In the genomic region with DNA sequence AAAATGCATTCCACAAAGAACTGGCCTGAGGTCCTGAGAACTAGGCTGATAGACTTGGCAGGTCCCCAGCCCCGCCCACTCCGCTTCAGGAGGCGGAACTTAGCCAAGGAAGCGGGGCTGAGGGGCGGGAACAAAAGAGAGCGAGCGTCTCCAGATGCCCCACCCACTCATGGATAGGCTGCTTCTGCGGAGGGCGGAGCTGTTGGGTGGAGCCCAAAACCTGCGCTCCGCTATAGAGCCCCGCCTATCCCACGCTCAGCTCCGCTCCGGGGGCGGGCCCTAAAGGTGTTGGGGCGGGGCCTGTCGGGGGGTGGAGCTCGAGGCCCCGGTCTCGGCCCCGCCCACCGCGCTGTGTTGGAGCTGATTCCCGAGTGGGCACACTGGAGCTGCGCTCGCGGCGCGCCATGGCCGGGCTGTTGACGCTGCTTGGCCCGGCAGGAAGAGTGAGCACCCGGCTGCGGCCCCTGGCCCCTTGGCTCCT, we compare ENCODE assay signal across 7 mouse cellular contexts. TPM values are rescaled to one million over a fixed set of nuclear protein-coding genes. Genes with fewer than 3 reads are reported as not detected.
DNase-seq lines count a peak whose midpoint lies in the region; ATAC-seq lines count a peak whose summit lies in the region.

A gene (plus strand): TSS at position 308 of the 481 bp plus-strand sequence.

- WGBS in intestine, embryonic 15.5 days, result under 1% methylated on average over 35 of the region's 35 CpGs
- under 1% methylated on average over 29 of the region's 35 CpGs for WGBS in midbrain, embryonic 10.5 days

- H3K4me1 ChIP-seq in intestine, embryonic 15.5 days (replicated peaks), result peaks cover 29% of the 10 kb centered on the region
- H3K4me1 ChIP-seq in midbrain, embryonic 10.5 days, result peaks cover 64% of the 10 kb centered on the region

- peak; percentile 99 for DNase-seq in adrenal gland, adult 2 months
- DNase-seq in embryo, embryonic 11.5 days (ENCODE audit: low read depth, low spot score), result peak; percentile 93
- peak; percentile 91 for DNase-seq in gastrocnemius, postnatal 36 days
- DNase-seq in left cerebral cortex, postnatal 25 days (ENCODE audit: low spot score in 2 of 2), result peak; percentile 92 to 97
- peak; percentile 97 for DNase-seq in midbrain, embryonic 10.5 days (ENCODE audit: low spot score)
- DNase-seq in right cerebral cortex, postnatal 4 days, result peak; percentile 88

- no peaks in the 10 kb centered on the region for H3K9me3 ChIP-seq in intestine, embryonic 15.5 days
- no peaks in the 10 kb centered on the region for H3K9me3 ChIP-seq in midbrain, embryonic 10.5 days (replicated peaks)

- peak within 1 kb of the TSS; percentile 96 for H3K4me2 ChIP-seq in intestine, embryonic 15.5 days (replicated peaks)

- peak within 1 kb of the TSS; percentile 66 for H3K9ac ChIP-seq in intestine, embryonic 15.5 days

- H3K27ac ChIP-seq in intestine, embryonic 15.5 days, result 0 out of 2 replicates have a peak within 1 kb of the TSS, but pooled peaks have one; percentile 40
- peak within 1 kb of the TSS; percentile 83 for H3K27ac ChIP-seq in midbrain, embryonic 10.5 days (replicated peaks)

- H3K27me3 ChIP-seq in intestine, embryonic 15.5 days (replicated peaks), result no peaks in the 10 kb centered on the region
- peaks cover 7% of the 10 kb centered on the region for H3K27me3 ChIP-seq in midbrain, embryonic 10.5 days (ENCODE audit: low read depth, poor library complexity, severe bottlenecking)

- no peaks in the 10 kb centered on the region for H3K36me3 ChIP-seq in intestine, embryonic 15.5 days
- H3K36me3 ChIP-seq in midbrain, embryonic 10.5 days, result no peaks in the 10 kb centered on the region

- H3K4me3 ChIP-seq in intestine, embryonic 15.5 days (replicated peaks), result peak within 1 kb of the TSS; percentile 64
- H3K4me3 ChIP-seq in midbrain, embryonic 10.5 days, result peak within 1 kb of the TSS; percentile 77

- peak; percentile 97 for ATAC-seq in intestine, embryonic 15.5 days

- intact Hi-C loops in gastrocnemius, postnatal 36 days (cut with DNase I), result no loop called here
- intact Hi-C loops in left cerebral cortex, postnatal 25 days (cut with DNase I), result loop anchor here (2.0 kb wide), 1 partner anchor 26 kb away; a partner anchor contains a TSS

RNA-seq across cellular contexts. Expression of the gene that starts here (rescaled TPM):
- 10 to 100 TPM; 28.2 to 32.2 TPM for total RNA-seq in adrenal gland, adult 2 months (2021)
- polyA plus RNA-seq in adrenal gland, adult 2 months (2012; rRNA removed), result 47.1 and 48.5 TPM in 2 replicates
- 1 to 10 TPM; 3.9 to 4.6 TPM for total RNA-seq in gastrocnemius, postnatal 36 days (2021)
- polyA plus RNA-seq in intestine, embryonic 15.5 days (2015; fragmentation: Nextera tagmentation; extraction: Ambion mirVana), result 14.5 and 15.1 TPM in 2 replicates
- total RNA-seq in left cerebral cortex, postnatal 25 days (2021), result 10 to 100 TPM; 12.2 to 13.2 TPM
- 24.3 and 33.1 TPM in 2 replicates for polyA plus RNA-seq in midbrain, embryonic 10.5 days (2016; fragmentation: Nextera tagmentation; extraction: Ambion mirVana)

Comparison
In these comparisons a context has a peak if more than half of its experiments do, and no peak if none do; other contexts are left out.
1. Peak in every context shown above with its lines: DNase-seq, ATAC-seq, H3K4me3 ChIP-seq and H3K27ac ChIP-seq.